Mouse (Mus musculus): ENCODE measurements at regions not wholly inside any gene's neighbourhood (a gene's known extent, or its start where the extent isn't known, plus 50 kb on each side); places are given as distances from the start of the nearest gene placed in this dataset.

DNA sequence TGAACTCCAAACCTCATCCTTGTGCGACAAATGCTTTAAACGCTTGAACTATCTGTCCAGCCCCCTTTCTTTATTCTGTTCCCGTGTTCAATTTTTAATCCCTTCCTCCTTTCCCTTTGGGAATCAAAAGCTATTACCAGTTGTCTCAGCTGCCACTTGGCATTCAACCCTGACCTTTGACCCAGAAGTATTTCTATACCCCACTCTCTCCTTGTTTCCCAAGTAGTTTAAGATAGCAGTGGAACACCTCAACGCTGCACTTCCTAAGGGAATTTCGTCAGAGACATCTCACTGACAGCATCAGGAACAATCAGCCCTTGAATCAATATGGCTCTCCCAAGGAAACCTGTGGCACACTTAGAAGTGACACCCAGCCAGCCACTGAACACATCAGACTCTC, 229.1 kb downstream of the Pros1 start:
- no peaks in the 10 kb centered on the region for H3K27me3 ChIP-seq (ENCODE audit: control insufficient read depth, insufficient read depth, insufficient read length)
- H3ac ChIP-seq (ENCODE audit: control insufficient read depth, insufficient read length), result no peak overlapping the region
- no peak overlapping the region for H3K4me3 ChIP-seq
- no peaks in the 10 kb centered on the region for H3K79me2 ChIP-seq (ENCODE audit: control insufficient read depth, insufficient read depth)
- H3K36me3 ChIP-seq (ENCODE audit: control insufficient read depth, insufficient read depth), result no peaks in the 10 kb centered on the region
- no peak overlapping the region for H3K4me2 ChIP-seq (ENCODE audit: low read depth)
- no peak for TF ChIP-seq USF1 (IDR thresholded peaks at IDR 0.05; ENCODE audit: low read depth)
- TF ChIP-seq CEBPB (IDR thresholded peaks at IDR 0.05; ENCODE audit: insufficient read depth, poor library complexity, severe bottlenecking), result no peak
- TF ChIP-seq E2F4 (IDR thresholded peaks at IDR 0.05; ENCODE audit: insufficient read depth), result no peak

DNA sequence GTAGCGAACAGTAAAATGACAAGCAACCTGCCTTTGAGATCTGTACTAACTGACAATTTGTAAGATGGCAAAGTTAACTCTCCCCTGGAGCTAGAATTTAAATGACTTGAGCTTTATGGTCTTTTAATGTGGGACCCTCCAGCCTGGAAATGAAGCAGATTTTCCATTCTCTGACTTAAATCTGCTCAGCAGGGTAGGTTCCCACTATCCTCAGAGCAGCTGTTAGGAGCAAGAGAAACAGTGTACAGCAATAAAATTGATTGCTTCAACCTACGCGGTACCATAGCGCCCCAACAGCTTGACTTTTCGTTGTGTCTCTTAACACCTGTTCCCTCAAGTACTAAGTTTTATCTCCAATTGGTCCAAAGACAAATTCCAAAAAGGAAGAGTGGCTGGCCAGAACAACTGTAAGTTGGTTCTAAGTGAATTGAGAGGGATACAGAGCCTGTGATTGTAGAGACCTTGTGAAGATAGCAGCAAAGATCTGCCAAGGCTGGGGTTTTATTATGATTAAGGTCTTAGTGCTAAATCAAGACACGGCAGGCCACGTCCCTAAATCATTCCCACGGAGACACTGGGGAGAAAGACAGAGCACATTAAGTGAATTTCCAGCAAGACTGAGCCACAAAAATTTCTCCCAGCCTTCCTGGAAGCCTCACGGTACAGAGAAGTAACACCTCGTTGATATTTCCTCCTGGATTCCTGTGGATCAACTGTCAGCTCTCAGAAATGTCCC, 230.1 kb downstream of the Pros1 start:
- Histone ChIP-seq H3K4me3 (no peak overlapping the region), H3K4me2 (ENCODE audit: low read depth) (peak overlapping the region; percentile 16), H3ac (ENCODE audit: control insufficient read depth, insufficient read length) (no peak overlapping the region), H3K79me2 (ENCODE audit: control insufficient read depth, insufficient read depth) (no peaks in the 10 kb centered on the region), H3K27me3 (ENCODE audit: control insufficient read depth, insufficient read depth, insufficient read length) (no peaks in the 10 kb centered on the region), H3K36me3 (ENCODE audit: control insufficient read depth, insufficient read depth) (no peaks in the 10 kb centered on the region)
- peak in 2 of 3 experiments; percentile 67 to 72 for TF ChIP-seq MYOD1 (IDR thresholded peaks at IDR 0.05; ENCODE audit: control insufficient read depth in 1 of 3, insufficient read length in 2 of 3, low read depth in 2 of 3)
- TF ChIP-seq MYOG (IDR thresholded peaks at IDR 0.05; ENCODE audit: control insufficient read depth in 1 of 3, insufficient read depth in 1 of 3, insufficient read length in 2 of 3, low read depth in 2 of 3), result peak in 2 of 3 experiments; percentile 20 to 28
- no peak for TF ChIP-seq REST (IDR thresholded peaks at IDR 0.05; ENCODE audit: insufficient read depth, insufficient read length)
- TF ChIP-seq TCF12 (IDR thresholded peaks at IDR 0.05; ENCODE audit: insufficient read depth, poor library complexity, severe bottlenecking), result peak; percentile 22

DNA sequence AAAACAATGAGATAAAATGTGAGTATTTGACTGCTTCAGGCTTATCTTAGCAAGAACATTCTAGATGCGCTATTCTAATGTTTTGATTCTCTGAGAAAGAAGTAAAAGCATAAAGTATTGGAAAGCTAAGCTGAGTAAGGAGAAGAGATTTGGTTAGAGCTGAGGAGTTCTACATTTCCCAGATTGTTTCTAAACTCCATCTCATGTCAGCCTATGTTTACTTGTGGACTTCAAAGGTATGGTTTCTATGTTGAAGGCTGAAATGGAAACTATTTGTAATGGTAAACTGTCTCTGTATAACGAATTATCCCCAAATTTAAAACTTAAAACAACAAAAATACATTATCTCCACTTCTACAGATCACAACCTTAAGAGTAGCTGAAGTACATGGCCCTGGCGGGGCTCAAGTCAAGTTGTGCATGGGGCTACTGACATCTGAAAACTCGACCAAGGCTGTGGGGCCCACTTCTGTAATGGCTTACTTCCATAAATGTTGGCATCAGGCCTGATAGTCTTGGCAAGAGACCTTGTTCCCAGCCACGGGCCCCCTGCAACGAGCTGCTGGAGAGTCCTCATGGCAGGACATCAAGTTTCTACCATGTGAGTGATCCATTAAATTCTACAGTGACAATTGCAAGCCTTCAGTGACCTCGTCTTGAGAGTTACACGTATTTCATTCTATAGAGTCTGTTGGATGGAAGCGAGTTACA, 232.1 kb downstream of the Pros1 start:
- Histone ChIP-seq H3K4me2 (ENCODE audit: low read depth) (no peak overlapping the region), H3ac (ENCODE audit: control insufficient read depth, insufficient read length) (no peak overlapping the region), H3K36me3 (ENCODE audit: control insufficient read depth, insufficient read depth) (no peaks in the 10 kb centered on the region), H3K27me3 (ENCODE audit: control insufficient read depth, insufficient read depth, insufficient read length) (no peaks in the 10 kb centered on the region), H3K79me2 (ENCODE audit: control insufficient read depth, insufficient read depth) (no peaks in the 10 kb centered on the region), H3K4me3 (no peak overlapping the region)
- TF ChIP-seq TCF3 (IDR thresholded peaks at IDR 0.05; ENCODE audit: insufficient read length, low read depth) (no peak), POLR2AphosphoS2 (IDR thresholded peaks at IDR 0.05; ENCODE audit: insufficient read length, low read depth) (no peak), REST (IDR thresholded peaks at IDR 0.05; ENCODE audit: insufficient read depth, insufficient read length) (no peak), MAX (IDR thresholded peaks at IDR 0.05; ENCODE audit: low read depth) (no peak)

DNA sequence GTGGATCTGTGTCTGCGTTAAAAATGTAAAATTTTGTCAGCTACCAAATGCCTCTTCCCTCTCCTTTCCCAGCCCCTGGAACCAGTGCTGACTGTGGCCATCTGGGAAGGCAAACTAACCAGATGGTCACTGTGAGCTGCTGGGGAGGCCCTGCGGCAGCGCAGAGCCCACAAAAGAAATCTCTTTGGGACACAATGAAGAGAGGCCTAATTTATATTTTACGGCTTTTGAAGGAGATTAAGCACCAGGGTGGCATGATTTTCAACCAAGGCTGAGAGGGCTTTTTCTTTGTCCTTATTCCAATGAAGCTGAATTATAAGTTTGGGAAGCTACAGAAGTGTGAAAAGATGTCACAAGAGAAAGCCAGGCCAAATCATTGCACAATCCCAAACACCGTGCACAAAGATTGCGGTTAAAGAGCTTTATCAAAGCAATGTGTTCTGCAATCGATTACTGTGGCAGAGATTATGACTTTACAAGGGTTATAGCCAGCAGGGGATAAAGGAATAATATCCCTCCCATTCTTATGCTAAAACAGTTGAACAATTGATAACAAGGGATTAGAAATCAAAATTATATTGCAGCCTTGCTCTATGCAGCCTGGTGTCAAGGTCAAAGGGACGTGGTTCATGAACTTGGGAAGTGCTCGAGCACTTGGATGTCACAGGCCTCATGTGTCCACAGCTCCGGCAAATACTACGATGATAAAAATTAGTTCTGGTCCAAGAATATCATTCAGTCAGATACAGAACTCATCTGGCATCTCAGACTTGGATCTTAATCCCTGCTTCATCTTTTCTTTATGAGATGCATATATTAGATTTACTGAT, 237.6 kb downstream of the Pros1 start:
- TF ChIP-seq MAX (IDR thresholded peaks at IDR 0.05; ENCODE audit: low read depth), result no peak
- TF ChIP-seq POLR2AphosphoS2 (IDR thresholded peaks at IDR 0.05; ENCODE audit: insufficient read length, low read depth), result no peak
- no peak for TF ChIP-seq USF1 (IDR thresholded peaks at IDR 0.05; ENCODE audit: low read depth)
- peak; percentile 33; the same call in 1 of the 2 replicates for TF ChIP-seq CEBPB (IDR thresholded peaks at IDR 0.05; ENCODE audit: insufficient read depth, poor library complexity, severe bottlenecking)
- Histone ChIP-seq H3K79me2 (ENCODE audit: control insufficient read depth, insufficient read depth) (no peaks in the 10 kb centered on the region), H3ac (ENCODE audit: control insufficient read depth, insufficient read length) (no peak overlapping the region)

DNA sequence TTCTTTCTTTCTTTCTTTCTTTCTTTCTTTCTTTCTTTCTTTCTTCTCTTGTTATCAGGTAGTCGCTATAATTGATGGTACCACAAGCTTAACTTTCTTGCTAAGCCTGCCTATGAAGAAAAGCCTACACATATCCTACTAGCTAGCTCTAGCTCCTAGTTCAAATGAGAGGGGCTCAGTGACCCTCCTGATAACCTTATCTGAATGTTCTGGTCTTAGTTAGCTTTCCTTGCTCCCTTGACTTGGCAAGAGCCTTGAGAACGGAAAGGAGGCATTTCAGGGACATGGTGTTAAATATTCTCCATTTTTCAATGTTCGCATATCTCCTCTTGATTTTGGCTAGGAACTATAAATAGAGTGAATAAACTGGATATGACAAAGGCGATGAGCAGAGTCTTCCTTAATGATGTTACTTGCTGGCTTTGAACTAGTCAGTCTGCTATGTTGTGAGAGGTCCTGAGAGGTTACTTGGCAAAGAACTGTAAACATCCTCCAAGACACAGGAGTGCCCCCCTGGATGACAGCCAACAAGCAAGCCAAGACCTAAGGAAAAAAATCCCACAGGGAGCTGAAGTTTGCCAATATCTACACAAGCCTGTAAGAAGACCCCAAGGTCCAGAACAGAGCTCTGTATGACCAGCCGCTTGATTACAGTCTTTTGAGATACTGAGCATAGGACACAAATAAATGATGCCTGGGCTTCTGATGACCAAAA, 240.2 kb downstream of the Pros1 start:
- Histone ChIP-seq H3K36me3 (ENCODE audit: control insufficient read depth, insufficient read depth) (no peaks in the 10 kb centered on the region), H3ac (ENCODE audit: control insufficient read depth, insufficient read length) (no peak overlapping the region), H3K27me3 (ENCODE audit: control insufficient read depth, insufficient read depth, insufficient read length) (no peaks in the 10 kb centered on the region), H3K4me3 (no peak overlapping the region), H3K4me2 (ENCODE audit: low read depth) (no peak overlapping the region), H3K79me2 (ENCODE audit: control insufficient read depth, insufficient read depth) (no peaks in the 10 kb centered on the region)
- TF ChIP-seq E2F4 (IDR thresholded peaks at IDR 0.05; ENCODE audit: insufficient read depth), result no peak
- no peak for TF ChIP-seq TCF12 (IDR thresholded peaks at IDR 0.05; ENCODE audit: insufficient read depth, poor library complexity, severe bottlenecking)
- no peak for TF ChIP-seq POLR2A (IDR thresholded peaks at IDR 0.05; ENCODE audit: insufficient read length, low read depth)
- no peak for TF ChIP-seq REST (IDR thresholded peaks at IDR 0.05; ENCODE audit: insufficient read depth, insufficient read length)
- no peak for TF ChIP-seq POLR2AphosphoS2 (IDR thresholded peaks at IDR 0.05; ENCODE audit: insufficient read length, low read depth)
- no peak for TF ChIP-seq MAX (IDR thresholded peaks at IDR 0.05; ENCODE audit: low read depth)
- no peak for TF ChIP-seq CEBPB (IDR thresholded peaks at IDR 0.05; ENCODE audit: insufficient read depth, poor library complexity, severe bottlenecking)
- no peak for TF ChIP-seq MYOG (IDR thresholded peaks at IDR 0.05; ENCODE audit: control insufficient read depth in 1 of 3, insufficient read depth in 1 of 3, insufficient read length in 2 of 3, low read depth in 2 of 3)
- no peak for TF ChIP-seq MYOD1 (IDR thresholded peaks at IDR 0.05; ENCODE audit: control insufficient read depth in 1 of 3, insufficient read length in 2 of 3, low read depth in 2 of 3)
- TF ChIP-seq USF1 (IDR thresholded peaks at IDR 0.05; ENCODE audit: low read depth), result no peak

More for the DNA sequence above, 237.6 kb downstream of the Pros1 start:
- no peak overlapping the region for H3K4me2 ChIP-seq (ENCODE audit: low read depth)
- no peaks in the 10 kb centered on the region for H3K27me3 ChIP-seq (ENCODE audit: control insufficient read depth, insufficient read depth, insufficient read length)
- no peaks in the 10 kb centered on the region for H3K36me3 ChIP-seq (ENCODE audit: control insufficient read depth, insufficient read depth)
- no peak overlapping the region for H3K4me3 ChIP-seq
